Mouse (Mus musculus) ES-CJ7 (cell line): ENCODE data around the gene Tmem232.
"Not testable (repeated sequence)": the region's sequence is repeated elsewhere in the genome, so short reads cannot be mapped to it uniquely, and the experiment has no call there.

Source experiments
- DNase-seq: peaks from one replicate; pipeline ENCODE4 v3.0.0; 2011; ENCODE audit warnings: low read depth, low spot score

Gene Tmem232

DNA sequence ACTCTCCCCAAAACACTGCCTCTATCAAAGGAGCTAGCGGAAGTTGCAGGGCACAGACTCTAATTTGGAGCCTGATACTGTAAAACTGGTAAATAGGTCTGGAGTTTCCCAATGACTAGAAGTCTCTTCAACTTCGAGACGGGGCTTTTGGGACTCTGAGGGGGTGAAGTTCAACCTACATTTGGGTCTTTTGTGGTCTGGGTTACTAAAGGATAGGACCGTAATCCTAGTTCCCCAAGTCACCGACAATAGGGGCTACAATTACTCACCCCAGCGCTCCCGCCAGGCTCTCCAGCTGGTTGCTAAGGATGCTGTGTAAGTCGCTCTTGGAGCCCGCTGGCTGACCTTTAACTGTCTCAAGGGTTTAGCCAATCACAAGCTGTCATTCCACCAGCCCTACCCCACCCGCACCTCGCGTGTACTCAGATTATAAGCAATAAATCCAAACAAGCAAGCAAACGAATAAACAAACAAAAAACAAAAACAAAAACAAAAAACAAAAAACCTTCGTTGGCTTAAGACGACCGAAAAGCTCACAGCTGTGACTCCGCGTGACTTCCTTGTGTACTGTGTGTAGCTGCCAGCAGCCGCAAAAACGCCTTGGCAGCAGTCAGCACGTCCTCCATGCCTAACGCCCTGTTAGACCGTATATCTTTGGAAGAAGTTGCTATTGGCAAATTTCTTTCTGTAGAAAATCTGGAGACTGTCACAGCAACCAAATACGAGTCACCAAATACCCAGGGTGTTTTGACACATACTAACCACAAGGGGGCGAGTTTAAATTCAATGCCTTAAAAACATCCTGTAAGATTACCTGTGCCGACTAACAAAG, at the start of gene Tmem232:
Gene Tmem232 (minus strand): TSS at position 342 of the 832 bp plus-strand sequence.
- DNase-seq = peak; percentile 45

GRCm38 (mm10) chr17:65586892-65587291, 46.3 kb upstream of the Tmem232 start:
- DNase-seq = no peak

DNA sequence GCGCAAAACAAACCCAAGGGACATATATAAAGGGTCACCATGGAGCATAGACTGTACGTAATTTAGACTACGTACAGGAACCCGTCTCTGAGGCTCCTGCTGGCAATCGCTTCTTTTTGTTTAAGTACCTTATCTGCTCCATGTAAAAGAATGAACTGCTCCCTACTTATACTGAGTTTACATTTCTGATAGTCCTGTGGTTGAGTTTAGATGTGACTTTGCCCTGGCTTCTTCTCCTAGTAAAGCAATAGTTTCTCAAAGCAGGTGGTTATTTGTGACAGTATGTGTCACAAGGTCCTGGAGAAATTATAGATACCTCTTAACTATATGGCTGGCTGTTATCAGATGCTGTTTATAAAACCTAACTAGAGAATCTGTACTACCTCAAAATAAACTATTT, 40.9 kb upstream of the Tmem232 start:
- DNase-seq = no peak

DNA sequence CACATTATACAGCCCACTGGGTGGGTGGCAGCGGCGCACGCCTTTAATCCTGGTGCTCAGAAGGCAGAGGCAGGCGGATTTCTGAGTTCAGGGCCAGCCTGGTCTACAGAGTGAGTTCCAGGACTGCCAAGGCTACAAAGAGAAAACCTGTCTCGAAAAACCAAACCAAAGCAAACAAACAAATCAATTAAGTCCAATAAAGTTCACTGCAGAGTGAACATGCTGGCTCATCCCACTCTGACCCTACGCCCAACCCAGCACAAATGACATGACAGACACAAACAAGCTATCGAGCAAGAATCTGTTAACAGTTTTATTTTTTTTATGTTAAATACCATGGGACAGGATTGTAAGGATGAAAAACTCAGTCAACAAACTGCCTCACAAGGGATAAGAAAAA, 39.2 kb upstream of the Tmem232 start:
- DNase-seq = no peak

- DNase-seq = peak; percentile 52
Observed at GRCm38 (mm10) chr17:65575339-65575738, 34.8 kb upstream of the Tmem232 start.

- no peak for DNase-seq
Observed at GRCm38 (mm10) chr17:65574850-65575249, 34.3 kb upstream of the Tmem232 start.

DNA sequence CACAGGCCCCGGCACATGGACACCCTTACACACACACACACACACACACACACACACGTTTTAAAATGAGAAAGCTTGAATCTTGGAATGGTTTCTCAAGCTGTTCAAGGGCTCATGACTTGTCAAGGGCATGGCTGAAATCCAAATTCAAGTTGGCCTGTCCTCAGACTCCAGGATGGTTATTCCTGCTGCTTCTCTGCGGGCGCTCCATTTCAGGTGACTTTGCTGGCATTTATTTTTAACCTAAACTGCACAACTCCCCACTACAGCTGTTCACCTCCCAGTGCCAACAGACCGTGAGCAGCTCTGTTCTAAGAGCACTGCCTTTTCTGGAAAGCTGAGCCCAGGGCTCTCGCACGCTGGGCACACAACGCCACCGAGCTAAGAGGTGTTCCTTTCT, 31.3 kb upstream of the Tmem232 start:
- DNase-seq = no peak

DNA sequence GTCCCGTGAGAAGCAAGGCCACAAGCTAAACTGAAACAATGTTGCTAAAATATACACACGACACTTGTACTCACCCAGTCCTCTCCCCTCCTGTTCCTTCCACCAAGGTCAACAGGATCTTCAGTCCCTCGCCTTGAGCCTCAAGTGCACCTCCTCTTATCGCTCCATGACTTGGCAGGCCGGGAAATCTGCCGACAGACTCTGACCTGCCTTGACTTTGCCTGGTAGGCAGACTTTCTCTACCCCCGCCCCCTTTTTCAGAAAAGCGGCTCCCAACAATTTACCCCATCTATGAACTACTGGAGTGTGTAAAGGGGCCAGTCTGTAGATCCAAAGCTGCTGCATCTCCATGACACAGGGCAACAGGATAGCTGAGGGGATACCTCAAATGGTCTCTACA, 30.9 kb upstream of the Tmem232 start:
- no peak for DNase-seq

DNA sequence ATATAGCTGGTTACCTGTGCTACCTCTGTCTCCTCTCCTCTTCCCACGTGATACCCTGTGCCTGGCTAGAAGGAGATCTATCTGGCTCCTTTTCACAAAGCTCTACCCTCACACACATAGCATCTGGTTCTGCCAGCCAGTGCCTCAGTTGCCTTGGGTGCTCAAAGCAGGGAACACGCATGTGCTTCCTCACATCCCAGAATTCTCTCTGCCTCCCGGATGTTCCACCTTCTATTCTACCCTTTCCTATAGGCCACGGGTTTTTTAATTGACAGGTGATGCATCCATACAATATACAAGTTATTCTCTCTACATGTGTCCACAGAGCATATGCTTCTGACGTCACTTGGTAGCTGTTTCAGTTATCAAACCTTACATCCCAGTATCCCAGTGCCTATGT, 23.6 kb upstream of the Tmem232 start:
- DNase-seq = no peak

- no peak for DNase-seq
Observed at GRCm38 (mm10) chr17:65563345-65563744, 22.8 kb upstream of the Tmem232 start.

DNA sequence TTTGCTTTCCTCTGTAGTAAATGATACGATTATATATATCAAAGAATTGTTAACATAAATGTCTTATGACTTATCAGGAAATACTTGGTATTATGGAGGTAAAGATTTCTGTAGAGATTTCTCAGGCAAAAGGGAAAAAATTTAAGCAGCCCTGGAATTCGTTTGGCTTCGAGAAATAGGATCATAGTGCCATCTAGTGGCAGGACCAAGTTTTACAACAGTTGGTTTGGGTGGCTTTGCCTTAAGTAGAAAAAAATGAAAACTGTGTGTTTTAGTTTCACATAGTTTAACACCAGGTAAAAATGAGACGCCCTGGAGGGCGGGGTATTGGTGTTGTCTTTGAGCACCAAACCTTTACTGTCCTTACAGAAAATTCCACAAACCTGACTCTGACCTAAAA, 22.2 kb upstream of the Tmem232 start:
- DNase-seq = peak; percentile 72

DNA sequence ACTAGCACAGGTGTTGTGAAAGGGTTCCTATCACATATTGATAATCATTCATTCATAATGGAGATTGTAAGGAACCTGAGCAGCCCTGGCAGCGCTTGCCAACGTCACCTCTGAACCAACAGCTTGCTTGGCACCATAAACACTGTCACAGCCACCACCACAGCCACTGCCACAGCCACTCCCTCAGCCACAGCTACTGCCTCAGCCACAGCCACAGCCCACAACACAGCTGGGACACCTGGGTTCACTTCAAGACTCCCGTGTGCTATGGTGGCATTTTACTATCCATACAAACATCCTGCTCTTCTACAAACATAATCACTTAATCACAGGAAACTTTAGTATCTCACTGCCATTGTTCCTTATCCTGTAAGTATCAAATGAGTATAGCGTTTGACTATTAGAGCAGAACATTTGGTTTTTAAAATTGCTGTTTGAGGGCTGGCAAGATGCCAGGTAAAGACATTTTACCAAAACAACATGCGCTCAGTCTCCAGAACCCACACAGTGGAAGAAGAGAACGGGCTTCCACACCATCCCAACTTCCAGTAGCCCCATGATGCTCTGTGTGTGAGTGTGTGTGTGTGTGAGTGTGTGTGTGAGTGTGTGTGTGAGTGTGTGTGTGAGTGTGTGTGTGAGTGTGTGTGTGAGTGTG, 20.9 kb upstream of the Tmem232 start:
- no peak for DNase-seq

DNA sequence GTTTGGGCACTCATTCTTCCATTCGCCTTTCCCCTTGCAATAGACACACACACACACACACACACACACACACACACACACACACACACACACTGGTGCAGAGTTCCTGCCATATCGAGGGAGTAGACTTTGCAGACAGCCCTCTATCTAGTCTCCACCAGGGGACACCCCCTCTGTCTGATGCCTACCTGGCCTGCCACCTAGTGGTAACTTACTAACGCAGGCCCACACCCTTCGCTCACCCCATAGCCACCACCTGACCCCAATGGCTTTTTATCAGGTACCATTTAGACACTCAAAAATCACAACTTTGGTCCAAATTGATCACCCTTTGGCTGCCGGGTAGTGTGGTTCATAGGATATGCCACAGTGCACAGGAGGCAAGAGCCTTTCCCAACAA, 18.7 kb upstream of the Tmem232 start:
- DNase-seq = peak; percentile 81

DNA sequence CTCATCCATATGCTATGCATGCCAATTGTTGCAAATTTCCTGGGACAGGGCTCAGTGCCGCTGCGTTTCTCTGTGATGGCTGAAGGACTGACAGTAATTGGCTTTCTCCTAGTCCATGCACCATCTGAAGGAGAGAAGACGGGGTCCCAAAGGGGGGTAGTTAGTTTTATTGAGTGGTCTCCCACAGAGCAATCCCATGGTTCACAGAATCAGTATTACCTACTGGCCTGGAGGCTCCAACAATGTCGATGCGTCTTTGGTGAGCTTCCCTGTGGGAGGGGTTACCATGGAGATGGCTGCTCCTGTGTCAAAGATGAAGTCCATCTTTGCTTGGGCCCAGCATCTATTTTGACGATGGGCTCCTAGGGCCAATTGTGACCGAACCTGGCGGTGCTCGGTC, 18.2 kb upstream of the Tmem232 start:
- DNase-seq = peak; percentile 24

DNA sequence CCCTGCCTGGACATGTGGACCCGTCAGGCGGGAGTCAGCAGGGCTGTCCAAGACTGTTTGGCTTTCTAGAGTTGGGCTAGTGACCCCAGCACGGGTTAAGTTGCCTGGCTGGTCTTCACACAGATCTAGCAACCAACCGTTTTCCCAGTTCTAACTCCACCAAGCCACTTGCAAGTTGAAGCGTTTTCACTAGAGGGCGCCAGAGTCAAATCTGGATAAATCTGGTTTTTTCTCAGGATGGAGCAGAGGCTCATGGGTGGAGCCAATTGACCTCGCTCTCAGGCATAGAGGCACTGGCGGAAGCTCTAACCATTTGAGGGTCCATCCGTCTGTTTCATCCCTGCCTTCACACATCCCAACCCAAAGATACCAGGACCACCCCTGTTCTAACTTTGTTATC, 17.6 kb upstream of the Tmem232 start:
- peak; percentile 91 for DNase-seq

GRCm38 (mm10) chr17:65557212-65557611, 16.6 kb upstream of the Tmem232 start:
- no peak for DNase-seq

DNA sequence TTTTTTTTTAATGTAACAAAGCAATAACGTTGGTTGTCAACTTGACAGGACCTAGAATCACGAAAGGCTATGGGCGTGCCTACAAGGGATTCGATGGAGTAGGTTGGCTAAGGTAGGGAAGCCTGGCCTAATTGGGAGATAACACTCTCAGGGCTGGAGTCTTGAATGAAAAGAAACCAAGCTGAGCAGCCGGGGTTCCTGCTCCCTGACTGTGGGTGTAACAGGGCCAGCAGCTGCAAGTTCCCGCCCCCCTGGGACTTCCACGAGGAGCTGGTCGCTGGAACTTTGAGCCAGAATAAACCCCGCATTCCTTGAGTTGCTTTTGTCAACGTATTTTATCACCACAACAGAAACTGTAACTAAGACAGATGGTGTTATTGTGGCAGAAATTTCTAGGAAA, 16.2 kb upstream of the Tmem232 start:
- DNase-seq = no peak

DNA sequence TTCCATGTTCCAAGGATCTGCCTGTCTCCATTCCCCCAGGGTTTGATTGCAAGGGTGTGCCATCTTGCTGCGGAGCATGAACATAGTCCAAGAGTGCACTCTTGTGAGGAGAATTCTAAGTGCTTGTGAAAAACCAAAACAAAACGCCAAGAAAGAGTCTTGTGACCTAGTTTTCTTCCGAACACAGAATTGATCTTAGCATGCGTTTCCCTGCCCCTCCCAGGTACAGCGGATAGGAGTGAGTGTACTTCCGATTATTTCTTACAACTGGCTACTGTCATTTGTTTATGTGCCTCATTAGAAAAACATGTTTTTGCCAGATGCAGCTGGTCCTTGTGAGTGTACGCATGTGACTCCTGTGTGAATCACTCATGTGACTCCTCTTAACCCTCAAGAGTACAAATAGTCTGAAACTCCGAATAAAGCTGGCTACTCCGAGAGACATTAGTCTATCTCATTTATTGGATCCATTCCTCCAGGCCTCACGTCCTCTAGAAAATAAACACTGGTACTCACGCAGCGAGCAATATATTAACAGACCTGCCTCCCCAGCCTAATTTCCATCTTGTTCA, 11.9 kb upstream of the Tmem232 start:
- DNase-seq = no peak

DNA sequence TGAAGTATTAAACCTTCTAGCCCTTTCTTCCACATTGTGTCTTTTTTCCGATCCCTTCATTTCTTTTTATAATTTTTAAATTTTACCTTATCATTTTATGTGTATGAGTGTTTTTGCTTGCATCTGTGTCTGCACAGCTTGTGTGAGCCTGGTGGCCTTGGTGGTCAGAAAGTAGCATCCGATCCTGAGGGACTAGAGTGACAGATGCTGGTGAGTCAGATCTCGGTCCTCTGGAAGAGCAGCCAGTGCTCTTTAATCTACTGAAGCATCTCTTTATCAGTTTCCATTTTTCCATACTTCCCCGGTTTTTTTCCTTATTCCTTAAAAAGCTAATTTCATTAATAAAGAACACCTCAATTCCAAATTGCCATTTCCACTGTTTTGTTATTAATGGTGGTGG, 9.8 kb upstream of the Tmem232 start:
- no peak for DNase-seq

DNA sequence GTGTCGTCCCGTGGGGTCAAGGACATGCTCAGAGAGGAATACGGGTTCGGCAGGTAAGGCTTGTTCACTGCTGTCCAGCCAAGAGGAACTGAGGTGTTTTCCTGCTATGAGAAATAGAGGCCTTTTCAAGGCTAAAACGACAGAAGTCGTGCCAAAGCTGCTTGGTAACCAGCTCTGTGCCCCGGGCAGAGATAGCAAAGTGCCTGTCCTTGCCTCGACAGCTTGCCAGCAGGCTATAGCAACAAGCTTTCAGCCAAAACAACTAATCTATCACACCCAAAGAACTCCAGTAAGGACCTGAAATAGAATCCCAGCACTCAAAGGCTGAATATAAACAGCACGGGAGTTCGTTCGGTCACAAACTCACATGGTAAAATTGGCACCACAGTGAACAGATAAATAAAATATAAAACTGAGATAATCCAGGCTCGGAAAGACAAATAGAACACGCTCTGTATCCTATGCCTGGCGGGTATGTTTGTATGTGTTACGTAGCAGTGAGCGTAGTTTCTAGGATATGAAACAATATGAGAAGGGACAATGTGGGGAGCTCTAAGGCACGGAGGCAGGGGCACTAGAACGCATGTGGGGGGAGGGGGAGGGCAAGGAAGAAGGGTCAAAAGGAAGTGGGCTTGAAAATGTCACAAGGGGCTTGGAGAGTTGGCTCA, 8.2 kb upstream of the Tmem232 start:
- no peak for DNase-seq

GRCm38 (mm10) chr17:65546221-65546620, 5.6 kb upstream of the Tmem232 start:
- DNase-seq = not testable (repeated sequence)

- peak; percentile 71 for DNase-seq
Observed at GRCm38 (mm10) chr17:65536156-65536555, 4.4 kb downstream of the Tmem232 start.
